8 mouse cellular contexts compared by ENCODE assay signal in genomic region chr9:16501186-16501711, GRCm38 (mm10). TPM values are rescaled to one million over a fixed set of nuclear protein-coding genes. Genes with fewer than 3 reads are reported as not detected.
DNase-seq lines count a peak whose midpoint lies in the region; ATAC-seq and TF ChIP-seq lines count a peak whose summit lies in the region.

Gene Fat3, minus strand, starts transcription at chr9:16501285.

- no peaks in the 10 kb centered on the region for H3K9me3 ChIP-seq in forebrain, embryonic 13.5 days (replicated peaks)
- no peaks in the 10 kb centered on the region for H3K9me3 ChIP-seq in hindbrain, embryonic 15.5 days
- no peaks in the 10 kb centered on the region for H3K9me3 ChIP-seq in limb, embryonic 12.5 days
- no peaks in the 10 kb centered on the region for H3K9me3 ChIP-seq in neural tube, embryonic 14.5 days (ENCODE audit: control insufficient read depth, low read length)

- peak; percentile 18 for DNase-seq in gastrocnemius, adult 2 months
- DNase-seq in gastrocnemius, postnatal 25 days: no peak
- DNase-seq in adrenal gland, adult 8-10 months: peak; percentile 5
- no peak for DNase-seq in thymus, postnatal 10 days (ENCODE audit: low spot score in 2 of 2)

- H3K27me3 ChIP-seq in forebrain, embryonic 13.5 days: peaks cover 5% of the 10 kb centered on the region
- no peaks in the 10 kb centered on the region for H3K27me3 ChIP-seq in hindbrain, embryonic 15.5 days
- peaks cover 8% of the 10 kb centered on the region; the same call in 1 of the 2 replicates for H3K27me3 ChIP-seq in limb, embryonic 12.5 days
- no peaks in the 10 kb centered on the region for H3K27me3 ChIP-seq in neural tube, embryonic 14.5 days (ENCODE audit: control insufficient read depth, insufficient read depth, low read length)

- peaks cover 21% of the 10 kb centered on the region for H3K4me1 ChIP-seq in forebrain, embryonic 13.5 days
- peaks cover 13% of the 10 kb centered on the region for H3K4me1 ChIP-seq in hindbrain, embryonic 15.5 days (replicated peaks)
- H3K4me1 ChIP-seq in limb, embryonic 12.5 days (replicated peaks): peaks cover 20% of the 10 kb centered on the region
- H3K4me1 ChIP-seq in neural tube, embryonic 14.5 days (ENCODE audit: control insufficient read depth, insufficient read depth, low read length): peaks cover 15% of the 10 kb centered on the region

- intact Hi-C loops in gastrocnemius, adult 2 months (cut with DNase I): no loop called here

- WGBS in forebrain, embryonic 13.5 days: under 1% methylated on average over 21 of the region's 21 CpGs
- WGBS in hindbrain, embryonic 15.5 days: under 1% methylated on average over 21 of the region's 21 CpGs
- under 1% methylated on average over 21 of the region's 21 CpGs for WGBS in limb, embryonic 12.5 days
- WGBS in neural tube, embryonic 14.5 days: 1% methylated on average over 21 of the region's 21 CpGs

- H3K4me2 ChIP-seq in forebrain, embryonic 13.5 days: peak within 1 kb of the TSS; percentile 77
- peak within 1 kb of the TSS; percentile 68 for H3K4me2 ChIP-seq in hindbrain, embryonic 15.5 days
- peak within 1 kb of the TSS; percentile 85 for H3K4me2 ChIP-seq in limb, embryonic 12.5 days
- peak within 1 kb of the TSS; percentile 76 for H3K4me2 ChIP-seq in neural tube, embryonic 14.5 days (ENCODE audit: low read depth, low read length)

- H3K27ac ChIP-seq in gastrocnemius, adult 2 months: 0 out of 2 replicates have a peak within 1 kb of the TSS, but pooled peaks have one; percentile 5
- H3K27ac ChIP-seq in forebrain, embryonic 13.5 days: peak within 1 kb of the TSS; percentile 91
- H3K27ac ChIP-seq in hindbrain, embryonic 15.5 days (replicated peaks): peak within 1 kb of the TSS; percentile 91
- peak within 1 kb of the TSS; percentile 85 for H3K27ac ChIP-seq in limb, embryonic 12.5 days
- peak within 1 kb of the TSS; percentile 86 for H3K27ac ChIP-seq in neural tube, embryonic 14.5 days (ENCODE audit: low read depth, low read length)

- H3K9ac ChIP-seq in forebrain, embryonic 13.5 days: peak within 1 kb of the TSS; percentile 79
- peak within 1 kb of the TSS; percentile 82 for H3K9ac ChIP-seq in hindbrain, embryonic 15.5 days
- peak within 1 kb of the TSS; percentile 75 for H3K9ac ChIP-seq in limb, embryonic 12.5 days (replicated peaks)
- peak within 1 kb of the TSS; percentile 75 for H3K9ac ChIP-seq in neural tube, embryonic 14.5 days (replicated peaks; ENCODE audit: low read depth, low read length)

- H3K36me3 ChIP-seq in forebrain, embryonic 13.5 days (ENCODE audit: poor library complexity, severe bottlenecking): no peaks in the 10 kb centered on the region
- H3K36me3 ChIP-seq in hindbrain, embryonic 15.5 days: no peaks in the 10 kb centered on the region
- H3K36me3 ChIP-seq in limb, embryonic 12.5 days: no peaks in the 10 kb centered on the region
- no peaks in the 10 kb centered on the region for H3K36me3 ChIP-seq in neural tube, embryonic 14.5 days (ENCODE audit: control insufficient read depth, insufficient read depth, low read length)

- TF ChIP-seq CTCF in gastrocnemius, adult 2 months (IDR thresholded peaks at IDR 0.05): no peak

- peak within 1 kb of the TSS; percentile 70 for H3K4me3 ChIP-seq in gastrocnemius, adult 2 months
- H3K4me3 ChIP-seq in forebrain, embryonic 13.5 days: peak within 1 kb of the TSS; percentile 63
- peak within 1 kb of the TSS; percentile 75 for H3K4me3 ChIP-seq in hindbrain, embryonic 15.5 days
- peak within 1 kb of the TSS; percentile 63 for H3K4me3 ChIP-seq in limb, embryonic 12.5 days (replicated peaks)
- peak within 1 kb of the TSS; percentile 70 for H3K4me3 ChIP-seq in neural tube, embryonic 14.5 days (ENCODE audit: low read depth, low read length)

- peak; percentile 34 for ATAC-seq in forebrain, embryonic 13.5 days
- ATAC-seq in hindbrain, embryonic 15.5 days (ENCODE audit: low FRiP score, low read depth): peak; percentile 24; the same call in 1 of the 2 replicates
- no peak for ATAC-seq in limb, embryonic 12.5 days (ENCODE audit: insufficient number of reproducible peaks, insufficient read depth, low FRiP score, low TSS enrichment, low read depth)
- peak; percentile 19 for ATAC-seq in neural tube, embryonic 14.5 days (ENCODE audit: low read depth)

RNA-seq across cellular contexts. Expression of gene Fat3, which starts in this region (rescaled TPM):
- under 1 TPM; 0.26 to 0.64 TPM for total RNA-seq in gastrocnemius, adult 2 months (2021)
- 1 to 10 TPM in 1 of 2 experiments, under 1 TPM in 1; 0.43 to 1.0 TPM for total RNA-seq in gastrocnemius, postnatal 25 days (2021)
- total RNA-seq in adrenal gland, adult 8-10 months (2022): 1 to 10 TPM; 2.4 to 4.1 (median 3.3) TPM
- 10.3 and 13.0 TPM in 2 replicates for polyA plus RNA-seq in forebrain, embryonic 13.5 days (2015; fragmentation: Nextera tagmentation; extraction: Ambion mirVana)
- polyA plus RNA-seq in hindbrain, embryonic 15.5 days (2015; fragmentation: Nextera tagmentation; extraction: Ambion mirVana): 9.1 and 10.4 TPM in 2 replicates
- polyA plus RNA-seq in limb, embryonic 12.5 days (2016; fragmentation: Nextera tagmentation; extraction: Ambion mirVana): 5.1 and 5.2 TPM in 2 replicates
- polyA plus RNA-seq in neural tube, embryonic 14.5 days (2014; fragmentation: Nextera tagmentation; extraction: Ambion mirVana): 21.4 and 25.8 TPM in 2 replicates

Comparison
In these comparisons a context has a peak if more than half of its experiments do, and no peak if none do; other contexts are left out.
1. Peak in DNase-seq, H3K4me3 ChIP-seq and H3K27ac ChIP-seq in gastrocnemius, adult 2 months; RNA of the gene not detected or under 1 TPM.
2. H3K27ac ChIP-seq: peak in every context shown above with its lines; median percentile 91 in forebrain, embryonic 13.5 days; 91 in hindbrain, embryonic 15.5 days; 86 in neural tube, embryonic 14.5 days; 85 in limb, embryonic 12.5 days; 5 in gastrocnemius, adult 2 months.